Mouse (Mus musculus) intestine, embryonic 16.5 days (tissue): ENCODE data around the gene Tbc1d19. TPM values are rescaled to one million over a fixed set of nuclear protein-coding genes. Genes with fewer than 3 reads are reported as not detected.

Experiments
- ATAC-seq: fragments of 200-750 bp; cut with Nextera tagmentation; 2 replicates; pipeline ENCODE4 v1.8.0; 2017; ENCODE audit warnings: moderate TSS enrichment, moderate library complexity
- H3K27ac ChIP-seq: fragments of 300-500 bp; sonication (generic); 2 replicates; pipeline ENCODE4 v1.5.1; 2014; ENCODE audit warnings: mild to moderate bottlenecking, low read length
- H3K27me3 ChIP-seq: fragments of 300-500 bp; sonication (generic); replicated peaks from 2 replicates; pipeline ENCODE4 v1.6.1; 2014; ENCODE audit warnings: low read length, control low read depth, mixed read lengths; ENCODE audit not compliant: control insufficient read depth, insufficient read depth
- H3K36me3 ChIP-seq: fragments of 300-500 bp; sonication (generic); 2 replicates; pipeline ENCODE4 v1.6.1; 2014; ENCODE audit warnings: low read length, control low read depth; ENCODE audit not compliant: control insufficient read depth, insufficient read depth
- H3K4me1 ChIP-seq: fragments of 300-500 bp; sonication (generic); 2 replicates; pipeline ENCODE4 v1.6.1; 2014; ENCODE audit warnings: low read length, control low read depth, mixed read lengths; ENCODE audit not compliant: control insufficient read depth, insufficient read depth
- H3K4me2 ChIP-seq: fragments of 300-500 bp; sonication (generic); 2 replicates; pipeline ENCODE4 v1.6.1; 2014; ENCODE audit warnings: low read depth, low read length, control low read depth
- H3K4me3 ChIP-seq: fragments of 300-500 bp; sonication (generic); 2 replicates; pipeline ENCODE4 v1.5.1; 2014; ENCODE audit warnings: mild to moderate bottlenecking, low read length
- H3K9ac ChIP-seq: fragments of 300-500 bp; sonication (generic); 2 replicates; pipeline ENCODE4 v1.6.1; 2014; ENCODE audit warnings: low read depth, low read length
- H3K9me3 ChIP-seq: fragments of 300-500 bp; sonication (generic); 2 replicates; pipeline ENCODE4 v1.6.1; 2016; ENCODE audit warnings: low read length, control low read depth; ENCODE audit not compliant: control insufficient read depth
- WGBS: fragments of 180-500 bp; shearing (Covaris S2); extraction: QIAGEN DNeasy Blood & Tissue Kit; methylation state at CpG from one replicate; pipeline ENCODE4 v1.1.7; 2014; 5-methylcytosine and 5-hydroxymethylcytosine counted together
- polyA plus RNA-seq: library from polyadenylated mRNA; unstranded; fragments of >200 nt; fragmentation: Nextera tagmentation; extraction: Ambion mirVana; gene quantifications from 2 replicates; pipeline ENCODE4 v1.2.1, GENCODE M21; 2015

The Tbc1d19 gene
- polyA plus RNA-seq, 1 experiment from 2014 or later: 26.0 TPM

DNA sequence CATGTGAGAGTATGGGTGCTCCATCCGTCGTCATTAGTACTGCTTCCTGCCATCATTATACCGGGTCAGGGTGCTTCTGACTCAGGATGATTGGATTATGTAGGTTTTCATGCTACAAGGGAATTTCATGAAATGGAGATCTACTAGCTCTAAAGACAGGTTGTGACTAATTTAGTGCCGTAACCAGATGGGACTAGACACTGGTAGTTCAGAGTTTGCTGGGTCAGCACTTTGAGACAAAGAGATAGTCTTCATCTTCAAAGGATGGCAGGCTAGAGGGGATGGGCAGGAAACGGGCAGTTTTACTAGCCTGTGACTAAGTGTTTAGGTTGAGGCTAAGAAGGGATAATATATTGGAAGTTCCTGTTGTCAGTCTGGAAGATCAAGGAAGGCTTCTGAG, 31.9 kb downstream of the Tbc1d19 start:
- Histone ChIP-seq H3K9me3 (no peaks in the 10 kb centered on the region), H3K36me3 (no peaks in the 10 kb centered on the region), H3K4me3 (no peak overlapping the region), H3K27me3 (no peaks in the 10 kb centered on the region), H3K4me1 (no peaks in the 10 kb centered on the region), H3K27ac (no peak overlapping the region), H3K4me2 (no peak overlapping the region), H3K9ac (no peak overlapping the region)
- ATAC-seq: no peak
- WGBS: 89% methylated on average over 5 of the region's 5 CpGs

- H3K4me3 ChIP-seq: no peak overlapping the region
- no peaks in the 10 kb centered on the region for H3K4me1 ChIP-seq
- ATAC-seq: no peak
- H3K4me2 ChIP-seq: no peak overlapping the region
- H3K27me3 ChIP-seq: no peaks in the 10 kb centered on the region
- no peaks in the 10 kb centered on the region for H3K9me3 ChIP-seq
- H3K27ac ChIP-seq: no peak overlapping the region
- H3K9ac ChIP-seq: no peak overlapping the region
- WGBS: 63% methylated on average over 2 of the region's 2 CpGs
- H3K36me3 ChIP-seq: no peaks in the 10 kb centered on the region
Observed at GRCm38 (mm10) chr5:53848294-53848942, 39.0 kb downstream of the Tbc1d19 start.

DNA sequence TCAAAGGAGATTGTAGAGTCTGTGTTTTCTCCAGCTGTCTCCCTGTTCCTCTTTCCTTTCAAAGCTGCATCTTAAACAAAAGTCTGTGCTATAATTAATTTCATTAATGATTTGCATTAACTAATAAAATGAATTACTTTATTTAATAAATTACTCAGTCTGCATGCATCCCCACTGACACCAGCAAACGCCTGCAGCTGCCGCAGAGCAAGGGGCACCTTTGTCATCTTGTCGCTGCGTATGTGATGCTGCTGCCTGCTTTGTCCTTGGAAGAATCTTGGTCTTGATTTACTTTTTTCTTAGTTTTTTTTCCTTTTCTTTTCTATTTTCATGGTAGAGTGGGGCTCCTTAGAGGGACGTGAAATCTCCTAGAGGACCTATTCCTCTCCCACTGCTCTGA, 43.2 kb downstream of the Tbc1d19 start:
- H3K36me3 ChIP-seq: no peaks in the 10 kb centered on the region
- H3K27ac ChIP-seq: no peak overlapping the region
- ATAC-seq: no peak
- no peak overlapping the region for H3K4me3 ChIP-seq
- no peaks in the 10 kb centered on the region for H3K9me3 ChIP-seq
- H3K4me1 ChIP-seq: no peaks in the 10 kb centered on the region
- no peak overlapping the region for H3K4me2 ChIP-seq
- H3K9ac ChIP-seq: no peak overlapping the region
- WGBS: 64% methylated on average over 5 of the region's 5 CpGs
- no peaks in the 10 kb centered on the region for H3K27me3 ChIP-seq

- Histone ChIP-seq H3K9ac (no peak overlapping the region), H3K9me3 (no peaks in the 10 kb centered on the region), H3K27ac (no peak overlapping the region), H3K27me3 (no peaks in the 10 kb centered on the region), H3K4me3 (no peak overlapping the region), H3K4me2 (no peak overlapping the region), H3K36me3 (no peaks in the 10 kb centered on the region), H3K4me1 (no peaks in the 10 kb centered on the region)
- 74% methylated on average over 6 of the region's 6 CpGs for WGBS
- ATAC-seq: no peak
Observed at GRCm38 (mm10) chr5:53854561-53854960, 45.2 kb downstream of the Tbc1d19 start.

- no peaks in the 10 kb centered on the region for H3K27me3 ChIP-seq
- no peak overlapping the region for H3K4me2 ChIP-seq
- no peak for ATAC-seq
- no peaks in the 10 kb centered on the region for H3K36me3 ChIP-seq
- no peaks in the 10 kb centered on the region for H3K9me3 ChIP-seq
- WGBS: 91% methylated on average over 6 of the region's 6 CpGs
- no peak overlapping the region for H3K4me3 ChIP-seq
- no peak overlapping the region for H3K27ac ChIP-seq
- no peak overlapping the region for H3K9ac ChIP-seq
- no peaks in the 10 kb centered on the region for H3K4me1 ChIP-seq
Observed at GRCm38 (mm10) chr5:53856011-53856410, 46.6 kb downstream of the Tbc1d19 start.

DNA sequence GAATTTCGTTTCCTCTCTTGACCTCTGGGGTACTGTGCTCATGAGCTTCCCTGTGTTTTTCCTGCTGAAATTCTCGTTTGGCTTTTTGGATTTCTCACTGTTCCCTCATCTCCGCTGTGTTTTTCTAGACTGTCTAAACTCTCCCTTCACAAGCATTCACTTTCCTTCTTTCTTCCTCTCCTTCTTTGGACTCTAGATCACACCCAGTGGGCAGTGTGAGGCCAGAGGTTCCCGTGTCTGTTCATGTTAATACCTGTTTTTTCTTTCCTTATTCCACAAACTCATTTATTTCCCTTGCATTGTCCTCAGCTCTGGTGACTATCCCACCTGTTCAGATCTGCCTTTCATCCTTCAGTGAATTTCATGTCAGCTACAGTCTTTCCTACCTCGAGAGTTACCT, 55.7 kb downstream of the Tbc1d19 start:
- H3K9ac ChIP-seq: no peak overlapping the region
- H3K4me2 ChIP-seq: no peak overlapping the region
- no peak overlapping the region for H3K4me3 ChIP-seq
- no peaks in the 10 kb centered on the region for H3K9me3 ChIP-seq
- no peak for ATAC-seq
- 77% methylated on average over 5 of the region's 5 CpGs for WGBS
- no peaks in the 10 kb centered on the region for H3K4me1 ChIP-seq
- H3K27ac ChIP-seq: no peak overlapping the region
- H3K27me3 ChIP-seq: no peaks in the 10 kb centered on the region
- no peaks in the 10 kb centered on the region for H3K36me3 ChIP-seq

GRCm38 (mm10) chr5:53865991-53866390, 56.6 kb downstream of the Tbc1d19 start:
- no peaks in the 10 kb centered on the region for H3K36me3 ChIP-seq
- H3K27me3 ChIP-seq: no peaks in the 10 kb centered on the region
- no peak for ATAC-seq

DNA sequence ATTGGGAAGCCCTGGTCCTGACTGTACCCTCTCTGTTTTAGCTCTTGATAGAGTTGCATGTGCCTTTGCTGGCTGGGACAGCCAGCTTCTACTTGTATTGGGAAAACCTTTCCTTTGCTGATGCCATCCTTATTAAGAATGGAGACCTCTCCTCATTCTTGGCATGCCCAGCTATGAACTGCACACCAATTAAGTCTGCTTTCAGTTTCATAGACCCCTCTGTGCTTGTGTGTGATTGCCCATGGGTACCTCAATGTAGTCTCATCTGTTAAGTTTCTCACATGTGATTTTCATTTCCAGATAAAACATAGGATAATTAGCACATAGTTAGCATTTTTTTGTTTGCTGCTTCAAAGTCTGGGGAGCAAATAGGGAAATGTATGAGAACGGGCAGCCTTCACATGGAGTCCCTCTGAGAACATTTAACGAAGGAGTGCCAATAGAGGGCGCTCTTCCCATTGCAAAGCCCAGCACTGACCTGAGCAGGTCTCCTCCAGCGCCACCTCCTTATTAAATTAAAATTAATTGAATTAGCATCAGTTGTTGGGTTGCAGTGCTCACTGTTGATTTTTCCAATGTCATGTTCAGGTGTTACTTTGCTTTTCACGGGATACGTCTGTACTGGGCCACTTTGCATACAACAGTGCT, 62.4 kb downstream of the Tbc1d19 start:
- H3K27ac ChIP-seq: no peak overlapping the region

More at GRCm38 (mm10) chr5:53865991-53866390, 56.6 kb downstream of the Tbc1d19 start:
- Histone ChIP-seq H3K27ac (no peak overlapping the region), H3K4me3 (no peak overlapping the region), H3K9me3 (no peaks in the 10 kb centered on the region), H3K9ac (no peak overlapping the region), H3K4me2 (no peak overlapping the region), H3K4me1 (no peaks in the 10 kb centered on the region)
- 87% methylated on average over 6 of the region's 6 CpGs for WGBS

DNA sequence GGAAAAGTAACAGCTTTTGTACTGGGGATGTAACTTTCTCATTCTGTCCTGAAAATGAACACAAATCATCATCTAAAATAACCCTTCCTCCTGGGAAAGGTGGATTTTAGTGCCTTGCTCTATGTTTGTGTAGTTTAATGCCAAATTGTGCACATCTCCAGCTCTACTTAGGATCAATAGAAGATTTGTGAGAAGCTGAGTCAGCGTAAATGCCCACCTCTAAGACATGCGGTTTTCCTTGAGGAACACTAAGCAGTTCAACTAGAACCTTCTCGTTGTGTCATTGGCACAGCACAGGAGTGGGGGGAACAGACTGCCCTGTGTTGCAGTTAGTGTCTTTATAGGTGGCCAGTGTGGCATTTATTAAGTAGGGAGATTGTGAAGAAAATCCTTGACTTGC, 65.6 kb downstream of the Tbc1d19 start:
- Histone ChIP-seq H3K36me3 (no peaks in the 10 kb centered on the region), H3K27me3 (no peaks in the 10 kb centered on the region), H3K9ac (no peak overlapping the region), H3K4me2 (no peak overlapping the region), H3K27ac (no peak overlapping the region), H3K4me1 (no peaks in the 10 kb centered on the region), H3K9me3 (no peaks in the 10 kb centered on the region), H3K4me3 (no peak overlapping the region)
- 91% methylated on average over 3 of the region's 3 CpGs for WGBS
- no peak for ATAC-seq

More for the DNA sequence above, 62.4 kb downstream of the Tbc1d19 start:
- peak; percentile 80 for ATAC-seq
- H3K36me3 ChIP-seq: no peaks in the 10 kb centered on the region
- H3K9ac ChIP-seq: no peak overlapping the region
- H3K4me3 ChIP-seq: no peak overlapping the region
- H3K4me2 ChIP-seq: no peak overlapping the region
- no peaks in the 10 kb centered on the region for H3K4me1 ChIP-seq
- no peaks in the 10 kb centered on the region for H3K27me3 ChIP-seq
- H3K9me3 ChIP-seq: no peaks in the 10 kb centered on the region
- WGBS: 29% methylated on average over 6 of the region's 6 CpGs
